Mouse (Mus musculus) cerebellum, postnatal 4 days (tissue): ENCODE results near the gene Gabrb1.

Source experiments
- DNase-seq, 2 experiments: peaks; one replicate each; pipeline ENCODE4 v3.0.0; 2022; ENCODE audit warnings: low spot score in 2 of 2, mixed read lengths in 1 of 2

The Gabrb1 gene

DNA sequence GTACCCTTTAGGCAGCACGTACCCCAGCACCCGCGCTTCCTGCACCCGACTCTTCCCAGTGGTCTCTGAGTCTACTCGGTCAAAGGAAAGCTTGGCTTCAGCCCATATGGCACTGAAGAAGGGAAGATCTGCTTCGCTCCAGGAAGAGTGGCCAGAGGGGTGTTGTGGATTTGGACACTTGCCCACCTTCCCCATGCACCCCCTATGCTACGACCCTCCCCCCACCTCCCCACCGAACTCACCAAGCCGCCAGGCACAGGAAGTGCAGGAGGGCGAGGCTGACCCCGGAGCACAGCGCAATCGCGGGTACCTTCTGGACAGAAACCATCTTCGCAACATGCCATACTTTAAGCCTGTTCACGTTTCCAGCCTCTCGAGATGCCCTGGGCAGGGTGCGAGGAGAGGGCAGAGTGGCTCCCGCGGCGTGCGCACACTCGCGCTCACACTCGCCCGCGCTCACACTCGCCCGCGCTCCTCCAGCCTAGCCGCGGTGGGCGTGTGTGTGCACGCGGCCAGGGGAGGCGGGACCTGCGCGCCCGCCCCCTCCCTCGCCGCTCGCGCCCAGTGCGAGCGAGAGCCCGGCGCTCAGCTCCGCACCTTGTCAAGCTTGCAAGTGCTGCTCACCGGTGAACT is at the start of gene Gabrb1:
Gene Gabrb1, plus strand, starts transcription at position 632 of the 633 bp plus-strand sequence.
- DNase-seq = peak; percentile 29 to 43

DNA sequence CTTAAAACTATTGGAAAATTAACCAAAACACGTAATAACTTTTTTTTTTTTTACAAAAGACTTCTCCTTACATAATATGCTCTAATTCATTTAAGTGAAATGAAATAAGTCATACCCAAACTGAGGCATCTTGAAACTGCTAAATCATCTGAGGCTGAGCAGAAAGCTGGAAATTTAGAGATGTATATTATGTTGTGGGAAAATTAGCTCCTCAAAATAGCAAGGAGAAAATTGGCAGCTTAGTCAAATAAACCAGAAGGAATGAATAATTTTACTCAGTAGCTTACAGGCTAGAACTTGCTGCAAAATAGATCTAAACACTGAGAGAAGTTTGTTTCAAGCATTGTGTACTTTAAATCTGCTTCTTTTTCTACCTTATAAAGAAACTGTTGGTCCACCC is 49.2 kb upstream of the Gabrb1 start:
- no peak for DNase-seq

DNA sequence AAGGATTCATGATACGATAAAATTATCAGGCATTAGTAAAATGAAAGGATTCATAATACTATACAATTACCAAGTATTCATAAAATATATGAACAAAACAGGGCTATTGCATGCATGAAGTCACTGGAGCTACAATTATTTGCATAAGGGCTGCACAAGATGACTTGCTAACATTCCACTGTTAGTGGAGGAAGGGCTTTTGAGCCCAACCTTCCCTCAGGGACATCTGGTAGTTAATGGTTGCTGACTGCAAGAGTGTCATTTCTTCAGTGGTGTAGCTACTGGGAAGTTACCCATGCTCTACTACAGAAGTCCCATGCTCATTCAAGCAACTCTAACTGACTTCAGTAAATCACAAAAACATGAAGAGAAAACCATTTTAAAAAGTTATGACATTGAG is 43.6 kb upstream of the Gabrb1 start:
- no peak for DNase-seq

DNA sequence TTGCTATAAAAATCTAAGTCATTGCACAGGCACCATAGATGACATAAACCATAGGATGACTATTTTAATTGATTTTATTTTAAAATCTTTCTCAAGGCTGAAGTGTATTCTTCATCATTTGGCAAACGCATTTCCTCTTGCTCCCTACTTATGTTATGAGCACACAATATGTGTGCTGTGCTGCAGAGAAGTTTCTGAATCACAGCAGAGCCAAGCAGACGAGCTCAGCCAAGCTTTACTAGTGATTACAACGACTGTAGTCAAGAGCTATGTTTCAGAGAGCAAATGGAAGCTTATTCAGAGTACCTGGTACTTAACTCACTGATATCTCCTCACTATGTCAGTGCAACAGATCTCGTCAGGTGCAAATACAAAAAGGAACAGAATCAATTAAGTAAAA is 41.2 kb upstream of the Gabrb1 start:
- no peak for DNase-seq

DNA sequence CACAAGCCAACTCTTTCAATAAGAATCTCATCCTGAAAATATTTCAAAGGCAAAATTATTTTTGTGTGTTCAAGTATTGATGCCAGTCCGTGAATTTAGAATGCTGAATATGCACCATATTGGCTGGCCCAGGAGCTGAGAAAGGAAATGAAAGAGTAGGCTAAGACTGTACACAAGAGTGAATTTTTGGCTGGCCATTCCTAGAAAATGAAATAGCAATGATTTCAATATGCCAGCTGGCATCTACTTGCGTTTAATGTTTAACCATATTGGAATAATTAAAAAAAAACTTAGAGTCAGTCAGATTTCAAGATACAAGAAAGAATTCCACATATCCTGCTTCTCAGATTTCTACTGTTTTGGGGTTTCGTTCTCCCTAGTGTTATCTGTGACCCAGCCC is 30.1 kb upstream of the Gabrb1 start:
- DNase-seq = no peak

DNA sequence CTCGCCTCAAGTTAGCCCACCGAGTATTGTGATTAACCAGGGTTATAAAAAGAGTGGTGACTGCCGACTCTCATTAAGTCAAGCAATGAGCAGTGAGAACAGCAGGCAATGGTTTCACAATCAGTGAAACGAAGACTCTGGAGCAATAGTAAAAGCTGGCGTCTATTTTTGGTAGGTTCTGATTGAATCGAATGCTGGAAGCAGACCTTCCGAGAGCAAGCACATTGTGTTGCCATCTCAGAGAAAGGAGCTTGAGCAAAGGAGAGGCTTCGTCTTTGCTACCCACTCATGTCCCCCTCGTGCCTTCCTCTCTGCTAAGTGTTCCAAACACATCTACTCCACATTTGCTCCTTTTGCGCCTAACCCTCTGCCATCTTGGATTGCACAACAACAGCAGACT is 18.1 kb upstream of the Gabrb1 start:
- DNase-seq = no peak

DNA sequence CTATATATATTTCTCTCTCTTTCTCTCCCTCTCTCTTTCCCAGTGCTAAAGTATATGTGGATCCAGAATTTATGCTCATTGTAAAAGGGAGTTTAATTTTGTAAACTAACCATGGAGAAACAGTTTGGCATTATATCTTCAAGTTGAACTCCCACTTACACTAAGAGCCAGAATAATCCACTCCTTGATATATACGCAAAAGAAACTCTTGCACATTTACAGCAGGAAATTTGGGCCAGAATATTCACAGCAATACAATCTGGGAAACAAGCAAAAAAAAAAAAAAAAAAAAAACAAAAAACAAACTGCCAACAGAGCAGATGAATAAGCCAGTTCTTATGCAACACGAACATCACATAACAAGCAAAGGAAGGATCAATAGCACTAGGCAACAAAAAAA is 9.8 kb upstream of the Gabrb1 start:
- no peak for DNase-seq

DNA sequence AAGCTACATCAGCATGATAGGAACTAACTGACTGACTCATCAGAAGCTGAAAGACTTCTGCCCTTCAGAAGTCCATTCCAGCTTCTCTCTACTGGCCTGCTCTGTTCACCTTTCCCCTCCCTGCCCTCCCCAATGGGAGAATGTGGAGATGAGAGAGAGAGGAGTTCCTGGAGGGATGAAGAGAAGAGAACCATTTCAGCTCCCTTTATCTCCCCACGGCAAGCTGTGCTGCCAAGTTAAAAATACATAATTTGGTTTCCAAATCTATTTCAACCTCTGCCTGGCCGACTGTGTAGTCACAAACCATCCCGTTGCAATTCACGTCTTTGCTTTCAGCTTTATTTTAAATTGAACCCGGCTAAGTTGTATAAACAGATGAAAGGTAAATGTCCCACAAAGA is 3.9 kb upstream of the Gabrb1 start:
- no peak for DNase-seq

DNA sequence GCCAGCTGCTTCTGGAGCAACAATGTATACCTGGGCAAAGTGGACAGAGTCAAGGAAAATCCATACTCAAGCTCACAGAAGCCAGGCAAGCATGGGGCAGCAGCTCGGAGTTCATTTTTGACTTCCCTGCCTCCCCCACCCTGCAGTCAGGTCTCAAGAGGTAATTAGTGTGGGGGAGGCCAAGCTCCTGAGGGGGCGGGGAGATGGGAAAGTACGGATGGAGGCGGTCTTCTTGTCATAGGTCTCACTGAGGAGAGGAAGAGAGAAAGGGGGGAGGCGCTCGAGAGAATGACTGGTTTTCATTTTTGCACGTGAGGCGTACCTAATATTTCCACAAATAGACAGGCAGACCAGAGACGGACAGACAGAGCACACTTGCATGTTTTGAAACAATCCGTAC is 1.1 kb upstream of the Gabrb1 start:
- DNase-seq = no peak

DNA sequence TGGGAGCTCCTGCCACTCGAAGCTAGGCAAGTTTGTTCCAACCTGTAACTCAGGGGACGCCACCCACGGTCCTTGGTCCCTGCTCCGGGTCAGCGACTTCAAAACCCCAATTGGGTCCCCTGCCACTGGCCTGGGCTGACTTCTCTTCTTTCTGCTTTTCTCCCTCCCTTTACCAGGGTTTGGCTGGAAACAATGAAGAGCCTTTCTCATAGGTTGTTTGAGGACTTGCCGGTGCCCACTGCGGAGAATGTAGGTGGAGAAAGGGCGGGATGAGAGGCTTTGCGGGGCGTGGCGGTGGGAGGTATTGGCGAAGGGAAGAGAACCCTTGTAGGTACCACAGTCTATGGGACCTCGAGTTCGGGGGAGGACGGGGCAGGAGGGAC is 193 bp downstream of the Gabrb1 start, which contains the start of gene Gabra4:
Gene Gabra4, minus strand, starts transcription at position 194 of the 383 bp plus-strand sequence.
- no peak for DNase-seq

DNA sequence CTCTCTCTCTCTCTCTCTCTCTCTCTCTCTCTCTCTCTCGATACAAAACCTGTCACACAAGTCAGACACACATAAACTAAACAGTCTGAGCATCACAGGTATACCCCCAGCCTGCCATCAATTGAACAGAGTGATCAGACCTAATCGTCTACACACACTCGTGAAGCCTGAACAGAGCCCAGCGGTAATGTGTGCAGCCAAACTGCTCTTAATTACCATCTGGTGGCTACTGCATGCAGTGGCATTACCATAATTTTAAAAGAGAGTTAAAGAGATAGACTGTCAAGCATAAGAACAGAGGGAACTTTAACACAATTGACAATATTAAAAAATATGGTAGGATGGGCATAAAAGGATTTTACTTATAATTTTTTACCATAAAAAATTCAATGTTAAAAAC is 7.7 kb downstream of the Gabrb1 start:
- no peak for DNase-seq

DNA sequence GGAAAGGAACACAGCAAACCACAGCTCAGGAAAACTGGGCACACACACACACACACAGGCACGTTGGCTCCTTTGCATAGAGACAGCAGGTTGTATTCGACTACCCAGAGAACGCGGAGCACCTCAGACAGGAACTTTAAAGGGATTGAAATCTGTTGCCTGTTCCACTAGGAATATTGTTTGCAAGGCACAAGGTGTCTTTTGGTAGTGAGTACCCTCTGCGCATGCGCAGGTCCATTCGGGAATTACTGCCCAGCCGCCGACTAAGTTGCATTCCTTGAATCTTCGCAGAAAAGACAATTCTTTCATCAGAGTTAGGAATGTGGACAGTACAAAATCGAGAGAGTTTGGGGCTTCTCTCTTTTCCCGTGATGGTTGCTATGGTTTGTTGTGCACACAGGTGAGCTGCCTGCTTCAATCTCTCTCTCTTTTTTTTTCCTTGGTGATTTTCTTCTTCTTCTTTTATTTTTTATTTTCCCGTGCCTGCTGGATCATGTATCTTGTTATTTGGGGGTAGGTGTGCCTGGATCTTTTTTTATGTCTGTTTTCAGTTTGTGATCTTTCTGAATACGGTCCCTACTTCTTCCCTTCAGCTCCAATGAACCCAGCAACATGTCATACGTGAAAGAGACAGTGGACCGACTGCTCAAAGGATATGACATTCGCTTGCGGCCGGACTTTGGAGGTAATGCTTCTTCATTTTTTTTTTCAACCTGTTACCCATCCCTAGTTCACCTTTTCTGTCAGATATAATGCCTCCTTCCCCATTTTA is 42.0 kb downstream of the Gabrb1 start:
- peak; percentile 41 to 56 for DNase-seq

DNA sequence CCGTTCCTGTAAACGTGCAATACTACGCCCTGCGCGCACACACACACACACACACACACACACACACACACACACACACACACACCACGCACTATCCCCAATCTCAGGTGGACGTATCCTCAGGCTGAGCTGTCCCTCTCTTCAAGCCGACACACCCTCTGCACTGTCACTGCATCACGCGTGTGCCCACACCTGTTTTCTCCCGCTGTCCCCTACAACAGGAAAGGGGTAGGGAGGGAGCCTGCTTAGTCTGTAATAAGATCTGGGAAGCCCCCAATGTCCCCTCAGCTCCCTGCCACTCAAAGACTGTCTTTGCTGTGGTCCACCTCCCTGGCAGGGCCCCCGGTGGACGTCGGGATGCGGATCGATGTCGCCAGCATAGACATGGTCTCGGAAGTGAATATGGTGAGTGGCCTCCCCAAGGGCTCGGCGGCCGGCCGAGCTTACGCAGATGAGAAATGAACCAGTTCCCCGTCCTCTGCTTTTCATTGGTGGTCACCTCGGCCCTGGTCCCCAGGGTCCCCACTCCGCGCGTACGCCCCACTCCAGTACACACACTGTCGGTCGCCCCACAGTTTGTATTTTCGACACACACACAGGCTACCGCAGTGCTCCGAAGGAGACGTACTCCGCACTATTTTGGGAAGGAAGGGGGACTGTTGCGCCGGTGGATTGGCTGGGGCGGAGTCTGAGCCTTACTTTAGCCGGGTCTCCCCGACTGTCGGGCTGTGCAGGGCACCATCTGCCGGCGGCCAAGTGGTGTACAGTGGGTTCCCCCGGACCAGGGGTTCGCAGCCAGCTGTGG is 42.8 kb downstream of the Gabrb1 start:
- DNase-seq = peak; percentile 40 to 57

DNA sequence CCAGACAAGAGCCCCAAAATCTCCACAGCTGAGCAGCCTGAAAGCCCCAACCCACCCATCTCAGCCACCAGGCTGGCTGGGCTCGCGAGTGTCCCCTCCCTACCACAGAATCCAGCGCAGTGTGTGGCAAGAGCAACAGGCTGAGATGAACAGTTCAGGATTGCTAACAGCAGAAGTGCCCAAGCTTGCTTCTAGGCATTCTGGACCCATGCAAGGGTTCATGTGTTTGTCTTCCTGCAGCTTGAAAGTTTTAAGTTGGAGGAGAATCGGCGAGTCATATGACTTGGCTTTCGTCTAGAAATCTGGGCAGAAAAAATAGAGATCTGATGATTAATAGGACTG is 43.3 kb downstream of the Gabrb1 start:
- no peak for DNase-seq

DNA sequence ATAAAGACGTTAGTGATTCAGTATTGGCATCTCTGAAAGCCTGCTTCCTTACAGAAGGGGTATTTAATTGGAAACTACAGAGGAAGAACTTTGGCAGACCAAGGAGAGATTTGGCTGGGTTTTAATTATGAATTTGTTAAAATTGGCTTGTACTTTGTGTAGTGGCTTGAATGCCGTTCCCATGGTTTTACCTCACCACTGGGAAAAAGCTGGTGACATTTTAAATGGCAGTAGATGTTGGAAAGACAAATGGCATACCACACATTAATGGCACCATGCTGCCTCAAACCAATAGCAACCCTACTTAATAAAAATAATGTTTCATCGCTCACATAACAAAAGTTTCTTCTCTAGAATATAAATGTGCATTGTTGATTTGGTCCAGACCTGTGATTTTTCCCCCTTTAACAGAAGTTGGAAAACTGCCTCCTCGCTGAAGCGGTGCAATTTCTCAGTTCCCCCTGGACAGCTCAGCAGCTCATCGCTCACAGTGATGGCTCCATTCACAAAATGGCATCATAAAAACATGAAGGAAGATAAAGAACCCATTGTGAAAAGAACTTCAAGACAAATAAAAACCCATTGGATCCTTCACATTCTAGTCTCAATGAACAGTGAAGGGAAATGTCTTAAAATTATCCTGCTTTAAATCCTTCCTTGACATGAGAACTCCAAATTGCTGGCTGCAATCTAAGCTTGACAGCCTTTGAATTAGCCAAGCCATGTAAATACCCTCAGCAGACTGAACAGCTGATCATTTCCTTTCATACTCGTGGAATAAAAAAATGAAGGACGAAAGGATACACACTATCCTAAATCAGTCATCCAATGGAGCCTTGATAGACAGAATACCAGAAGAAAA is 75.2 kb downstream of the Gabrb1 start:
- no peak for DNase-seq

DNA sequence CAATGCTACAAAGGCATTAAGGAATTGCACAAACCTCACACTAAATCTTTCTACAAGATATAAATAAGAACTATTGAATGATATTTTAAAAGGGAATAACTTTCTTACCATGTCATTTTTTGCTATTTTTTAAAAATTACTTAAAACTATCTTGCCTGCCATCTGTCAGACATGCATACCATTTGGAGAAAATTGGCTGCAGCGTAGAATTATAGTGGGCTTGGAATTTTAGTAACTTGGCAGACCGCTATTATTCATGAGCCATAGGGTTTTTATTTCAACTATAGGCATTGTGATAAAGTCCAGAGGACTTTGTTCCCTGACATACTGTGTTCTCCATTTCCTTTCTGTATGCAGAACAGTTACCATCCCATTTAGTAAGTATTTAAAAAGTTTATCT is 89.5 kb downstream of the Gabrb1 start:
- DNase-seq = no peak

DNA sequence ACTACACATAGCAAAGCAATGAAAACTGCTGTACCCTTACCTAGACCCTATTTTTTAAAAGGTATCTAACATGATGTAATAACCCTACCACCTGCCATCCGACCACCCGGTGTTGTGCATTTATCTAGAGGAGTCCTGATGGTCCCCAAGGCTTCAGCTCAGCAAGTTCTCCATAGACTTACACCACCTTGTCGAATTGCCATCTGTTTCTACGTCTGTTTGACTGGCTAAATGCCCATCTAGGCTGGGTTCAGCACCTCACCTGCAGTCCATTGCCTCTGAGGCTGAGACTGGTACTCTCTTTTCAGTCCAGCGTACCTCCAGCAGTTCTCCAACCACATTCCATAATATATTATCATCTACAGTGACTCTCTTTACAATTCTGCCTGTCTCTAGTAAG is 96.1 kb downstream of the Gabrb1 start:
- DNase-seq = no peak

DNA sequence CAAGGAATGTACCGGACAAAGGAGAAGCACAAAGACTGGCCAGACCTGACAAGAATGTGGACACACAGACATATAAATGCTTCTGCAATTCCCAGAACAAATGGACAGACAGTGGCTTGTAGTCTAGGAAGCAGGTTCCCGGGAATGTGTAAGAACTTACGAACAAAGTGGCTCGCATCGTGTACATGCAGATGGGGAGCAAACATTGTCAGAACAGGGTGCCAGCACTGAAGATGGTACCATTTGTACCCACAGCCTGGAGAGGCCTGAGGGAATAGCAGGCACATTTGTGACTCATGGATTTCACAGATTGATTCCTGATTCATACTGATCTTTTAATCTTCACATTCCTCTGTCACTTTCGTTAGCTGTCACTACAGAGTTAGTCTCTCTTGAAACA is 103.2 kb downstream of the Gabrb1 start:
- DNase-seq = no peak

DNA sequence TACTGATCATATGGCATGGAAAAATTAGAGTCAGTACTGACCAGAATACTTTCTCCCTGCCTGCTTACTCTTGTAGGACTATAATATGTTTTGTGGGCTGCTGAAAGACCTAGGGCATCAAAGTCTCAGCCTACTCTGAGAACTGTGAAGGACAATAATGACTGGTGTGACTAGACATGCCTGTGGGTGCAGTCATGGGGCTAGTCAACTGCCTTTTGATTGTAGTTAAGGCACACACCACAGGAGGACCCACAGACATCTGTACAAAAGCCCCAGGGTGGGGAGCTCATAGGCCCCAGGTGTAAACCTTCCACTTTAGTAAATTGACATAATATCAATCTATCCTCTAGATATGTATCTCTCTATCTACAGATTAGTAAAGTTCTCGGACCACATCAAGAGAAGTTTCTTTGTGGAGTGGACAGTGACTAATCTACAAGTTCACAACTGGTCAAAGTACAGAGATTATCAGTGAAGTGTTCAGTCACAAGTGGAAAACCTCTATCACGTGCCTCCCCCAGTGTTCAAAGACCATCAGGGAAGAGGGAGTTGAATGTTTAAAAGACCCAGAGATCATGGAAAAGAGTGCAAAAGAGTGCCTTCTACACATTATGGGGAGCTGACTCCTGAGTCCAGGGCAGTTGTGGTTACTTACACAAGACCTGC is 123.7 kb downstream of the Gabrb1 start:
- no peak for DNase-seq

DNA sequence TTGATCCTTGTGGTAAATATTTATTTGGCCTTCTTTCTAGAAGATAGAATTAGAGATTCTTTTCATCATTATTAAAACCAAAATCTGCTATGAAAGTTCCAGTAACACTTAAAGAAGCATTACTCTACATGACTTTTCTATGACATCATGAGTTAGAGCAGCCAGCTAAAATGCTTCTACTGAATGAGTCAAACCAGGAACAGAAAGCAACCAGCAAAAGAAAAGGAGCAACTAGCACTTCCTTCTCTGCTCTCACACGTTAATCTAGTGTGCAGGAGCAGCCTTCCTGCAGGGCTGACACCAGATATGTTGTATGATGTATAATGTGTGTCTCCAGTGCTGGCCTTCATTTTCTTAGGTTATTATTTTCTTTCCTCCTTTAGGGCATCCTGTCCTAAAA is 164.9 kb downstream of the Gabrb1 start:
- DNase-seq = no peak

DNA sequence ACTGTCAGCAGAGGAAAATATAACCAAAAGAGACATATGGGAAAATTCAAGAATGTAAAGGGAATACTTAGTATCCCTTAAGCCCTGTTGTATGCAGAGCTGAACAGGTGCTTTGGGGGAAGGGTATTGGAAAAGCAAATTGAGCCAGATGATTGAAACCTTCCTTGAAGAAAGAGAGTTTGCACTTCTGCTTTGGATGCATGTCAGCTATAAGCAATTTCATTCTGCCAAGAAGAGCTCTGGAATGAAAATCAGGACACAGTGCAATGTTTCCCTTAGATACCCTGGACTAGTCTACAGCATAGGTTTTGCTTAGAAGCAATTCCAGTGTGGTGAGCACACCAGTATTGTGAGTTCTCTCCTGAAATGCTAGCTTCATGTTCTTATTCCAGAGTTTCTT is 170.4 kb downstream of the Gabrb1 start:
- DNase-seq = no peak
